Mouse (Mus musculus) liver, adult 2 months (tissue): ENCODE data around the gene Cldn4.

Source experiments
- CTCF ChIP-seq: fragments of 200-500 bp; IDR thresholded peaks from 2 replicates; pipeline ENCODE4 v1.5.1; 2011; ENCODE audit warnings: low read depth, low read length, control low read depth
- POLR2A ChIP-seq: fragments of 200-500 bp; IDR thresholded peaks from 2 replicates; pipeline ENCODE4 v1.6.1; 2011; ENCODE audit warnings: low read length, control low read depth; ENCODE audit not compliant: insufficient read depth; ENCODE audit errors: extremely low read depth

DNA sequence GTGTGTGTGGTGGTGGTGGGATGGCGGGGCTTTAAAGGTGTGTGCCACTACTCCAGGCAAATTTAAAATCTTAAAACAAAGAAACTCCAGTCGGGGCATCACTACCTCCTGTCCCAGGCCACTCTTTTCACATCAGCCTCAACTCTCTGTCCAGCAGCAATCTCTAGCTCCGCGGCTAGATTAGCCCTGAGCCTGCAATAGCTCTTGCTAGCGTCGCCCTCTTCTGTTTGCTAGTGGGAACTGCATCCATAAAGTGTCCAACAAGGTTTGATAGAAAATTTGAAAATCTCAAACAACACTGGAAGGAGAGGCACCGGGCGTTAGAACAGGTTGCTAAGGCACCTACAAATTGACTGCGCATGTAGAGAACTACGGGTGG is 18.7 kb upstream of the Cldn4 start:
- TF ChIP-seq POLR2A (no peak), CTCF (peak; percentile 78)
